8 mouse cellular contexts compared by ENCODE assay signal in the genomic region with DNA sequence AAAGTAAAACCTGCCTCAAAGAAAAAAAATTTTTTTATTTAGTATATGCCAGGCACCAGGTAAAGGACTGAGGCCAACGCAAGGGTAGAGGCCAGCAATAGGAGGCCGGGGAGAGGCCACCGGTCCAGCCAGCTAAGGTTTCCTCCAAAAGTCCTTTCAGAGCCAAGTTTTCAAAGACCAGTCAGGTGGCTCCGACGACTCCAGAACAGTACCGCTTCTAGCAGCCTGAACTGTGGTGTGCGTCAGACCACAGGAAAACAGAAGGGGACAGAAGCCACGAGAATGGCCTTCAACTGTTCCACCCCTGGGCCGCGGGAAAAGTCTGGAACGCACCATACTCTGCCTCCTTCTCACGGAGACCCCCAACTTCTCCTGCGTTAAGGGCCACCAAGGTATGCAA. TPM values are rescaled to one million over a fixed set of nuclear protein-coding genes. Genes with fewer than 3 reads are reported as not detected.
DNase-seq lines count a peak whose midpoint lies in the region; ATAC-seq lines count a peak whose summit lies in the region.

No protein-coding gene starts in this region.

- peak overlapping the region; percentile 83; the same call in 1 of the 2 replicates for H3K27ac ChIP-seq in heart, embryonic 10.5 days
- no peak overlapping the region for H3K27ac ChIP-seq in embryonic facial prominence, embryonic 11.5 days (replicated peaks; ENCODE audit: low read depth, low read length)
- no peak overlapping the region for H3K27ac ChIP-seq in liver, embryonic 16.5 days (ENCODE audit: low read length)

- H3K27me3 ChIP-seq in heart, embryonic 10.5 days (ENCODE audit: insufficient read depth, poor library complexity, severe bottlenecking) = no peaks in the 10 kb centered on the region
- no peaks in the 10 kb centered on the region for H3K27me3 ChIP-seq in embryonic facial prominence, embryonic 11.5 days (ENCODE audit: control insufficient read depth, insufficient read depth, low read length)
- H3K27me3 ChIP-seq in liver, embryonic 16.5 days (ENCODE audit: control insufficient read depth, insufficient read depth, low read depth, low read length) = no peaks in the 10 kb centered on the region

- H3K4me3 ChIP-seq in heart, embryonic 10.5 days = peak overlapping the region; percentile 82
- H3K4me3 ChIP-seq in embryonic facial prominence, embryonic 11.5 days (ENCODE audit: low read depth, low read length) = peak overlapping the region; percentile 70
- H3K4me3 ChIP-seq in liver, embryonic 16.5 days (ENCODE audit: low read depth, low read length) = peak overlapping the region; percentile 74

- H3K9ac ChIP-seq in embryonic facial prominence, embryonic 11.5 days (replicated peaks; ENCODE audit: low read length) = peak overlapping the region; percentile 65
- H3K9ac ChIP-seq in liver, embryonic 16.5 days (ENCODE audit: low read depth, low read length) = peak overlapping the region; percentile 68

- ATAC-seq in embryonic facial prominence, embryonic 11.5 days (replicated peaks; ENCODE audit: insufficient number of reproducible peaks, low FRiP score, low TSS enrichment, low read depth) = no peak
- no peak for ATAC-seq in liver, embryonic 16.5 days (ENCODE audit: low read depth)

- 23% methylated on average over 13 of the region's 13 CpGs for WGBS in heart, embryonic 10.5 days
- WGBS in embryonic facial prominence, embryonic 11.5 days = 20% methylated on average over 13 of the region's 13 CpGs
- 14% methylated on average over 13 of the region's 13 CpGs for WGBS in liver, embryonic 16.5 days (ENCODE audit: insufficient replicate concordance)

- H3K9me3 ChIP-seq in heart, embryonic 10.5 days = no peaks in the 10 kb centered on the region
- no peaks in the 10 kb centered on the region for H3K9me3 ChIP-seq in embryonic facial prominence, embryonic 11.5 days (replicated peaks; ENCODE audit: control insufficient read depth, low read length)
- H3K9me3 ChIP-seq in liver, embryonic 16.5 days (replicated peaks; ENCODE audit: control insufficient read depth, low read length) = no peaks in the 10 kb centered on the region

- H3K36me3 ChIP-seq in heart, embryonic 10.5 days = no peaks in the 10 kb centered on the region
- H3K36me3 ChIP-seq in embryonic facial prominence, embryonic 11.5 days (replicated peaks; ENCODE audit: control insufficient read depth, insufficient read depth, low read depth, low read length) = no peaks in the 10 kb centered on the region
- no peaks in the 10 kb centered on the region for H3K36me3 ChIP-seq in liver, embryonic 16.5 days (ENCODE audit: control insufficient read depth, insufficient read depth)

- H3K4me1 ChIP-seq in heart, embryonic 10.5 days = peaks cover 28% of the 10 kb centered on the region
- H3K4me1 ChIP-seq in embryonic facial prominence, embryonic 11.5 days (ENCODE audit: control insufficient read depth, insufficient read depth, low read length) = no peaks in the 10 kb centered on the region
- peaks cover 10% of the 10 kb centered on the region for H3K4me1 ChIP-seq in liver, embryonic 16.5 days (ENCODE audit: control insufficient read depth, low read depth, low read length)

- H3K4me2 ChIP-seq in embryonic facial prominence, embryonic 11.5 days (ENCODE audit: low read depth, low read length) = peak overlapping the region; percentile 93
- H3K4me2 ChIP-seq in liver, embryonic 16.5 days (ENCODE audit: low read depth, low read length) = peak overlapping the region; percentile 81

- DNase-seq in heart, embryonic 10.5 days (ENCODE audit: low spot score) = no peak
- no peak for DNase-seq in heart, postnatal 36 days
- DNase-seq in embryonic facial prominence, embryonic 11.5 days (ENCODE audit: low spot score) = no peak
- DNase-seq in induced T-regulatory cell, adult 2 months (ENCODE audit: low read depth) = peak; percentile 38
- DNase-seq in retina, embryonic 14.5 days (ENCODE audit: low spot score) = no peak
- no peak for DNase-seq in ovary, postnatal 10 days (ENCODE audit: low spot score)
- DNase-seq in yolk sac, embryonic 10.5 days (ENCODE audit: low spot score) = no peak

- intact Hi-C loops in heart, postnatal 36 days (cut with DNase I) = loop anchor here (5.0 to 10.0 kb wide), 2 partner anchors 200 to 288 kb away; partner anchors contain the start of genes Cmtm6 and Cnot10

RNA-seq across cellular contexts. Expression of gene Gpd1l, which starts 1.2 kb away (rescaled TPM):
- 18.7 and 23.1 TPM in 2 replicates for polyA plus RNA-seq in heart, embryonic 10.5 days (2016; fragmentation: Nextera tagmentation; extraction: Ambion mirVana)
- total RNA-seq in heart, postnatal 36 days (2021) = 10 to 100 TPM; 42.2 to 44.4 TPM
- polyA plus RNA-seq in embryonic facial prominence, embryonic 11.5 days (2014; fragmentation: Nextera tagmentation; extraction: Ambion mirVana) = 7.6 and 10.0 TPM in 2 replicates
- 6.0 and 6.4 TPM in 2 replicates for polyA plus RNA-seq in liver, embryonic 16.5 days (2015; fragmentation: Nextera tagmentation; extraction: Ambion mirVana)

RNA-seq across cellular contexts. Expression of gene Osbpl10, which starts 45.8 kb away (rescaled TPM):
- polyA plus RNA-seq in heart, embryonic 10.5 days (2016; fragmentation: Nextera tagmentation; extraction: Ambion mirVana) = 1.2 and 1.7 TPM in 2 replicates
- total RNA-seq in heart, postnatal 36 days (2021) = 1 to 10 TPM; 2.2 to 2.7 TPM
- 0.90 and 0.92 TPM in 2 replicates for polyA plus RNA-seq in embryonic facial prominence, embryonic 11.5 days (2014; fragmentation: Nextera tagmentation; extraction: Ambion mirVana)
- polyA plus RNA-seq in liver, embryonic 16.5 days (2015; fragmentation: Nextera tagmentation; extraction: Ambion mirVana) = 0.11 TPM in 1 of 2 replicates, not detected in the other

RNA-seq across cellular contexts. Expression of gene Rps27rt, which starts 49.9 kb away (rescaled TPM):
- polyA plus RNA-seq in heart, embryonic 10.5 days (2016; fragmentation: Nextera tagmentation; extraction: Ambion mirVana) = 177 and 217 TPM in 2 replicates
- 10 to 100 TPM; 19.7 to 23.9 TPM for total RNA-seq in heart, postnatal 36 days (2021)
- polyA plus RNA-seq in embryonic facial prominence, embryonic 11.5 days (2014; fragmentation: Nextera tagmentation; extraction: Ambion mirVana) = 380 and 405 TPM in 2 replicates
- 96.9 and 142 TPM in 2 replicates for polyA plus RNA-seq in liver, embryonic 16.5 days (2015; fragmentation: Nextera tagmentation; extraction: Ambion mirVana)
